Mouse (Mus musculus) small intestine, adult 2 months (tissue): ENCODE results near the gene Rdh16f2.

ENCODE experiments used
- CTCF ChIP-seq: fragments of 200-500 bp; IDR thresholded peaks from 2 replicates; pipeline ENCODE4 v1.5.1; 2012; ENCODE audit warnings: low read depth, mild to moderate bottlenecking, control low read depth, inconsistent platforms, low read length, moderate library complexity, mixed read lengths; ENCODE audit not compliant: insufficient replicate concordance, insufficient read length; ENCODE audit errors: extremely low read depth
- POLR2A ChIP-seq: fragments of 200-500 bp; IDR thresholded peaks from 2 replicates; pipeline ENCODE4 v1.6.1; 2012; ENCODE audit warnings: low read depth, mild to moderate bottlenecking, control low read depth, inconsistent platforms, low read length, moderate library complexity

DNA sequence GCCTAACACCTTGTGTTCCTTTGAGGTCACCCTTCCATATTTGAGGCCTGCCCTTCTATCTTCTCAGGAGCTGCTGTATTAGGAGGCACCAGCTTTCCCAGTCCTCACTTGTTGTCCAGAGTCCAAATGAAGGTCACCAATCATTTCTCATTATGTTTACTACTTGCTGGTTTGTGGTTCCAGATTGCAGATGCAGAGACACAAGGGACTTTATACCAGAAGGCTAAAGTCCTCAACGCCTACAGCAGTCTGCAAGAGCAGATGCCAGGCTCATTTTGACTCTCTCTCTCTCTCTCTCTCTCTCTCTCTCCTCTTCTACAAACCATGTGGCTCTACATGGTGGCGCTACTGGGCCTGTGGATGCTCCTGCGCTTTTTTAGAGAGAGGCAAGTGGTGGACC lies at the start of gene Rdh16f2:
- no peak for TF ChIP-seq CTCF
- TF ChIP-seq POLR2A = no peak
